Mouse (Mus musculus): ENCODE data around the gene Tlcd1. TPM values are rescaled to one million over a fixed set of nuclear protein-coding genes. Genes with fewer than 3 reads are reported as not detected.
"Not testable (repeated sequence)": the region's sequence is repeated elsewhere in the genome, so short reads cannot be mapped to it uniquely, and the experiment has no call there.

The Tlcd1 gene
- total RNA-seq (2021): 1 to 10 TPM; 1.9 to 2.4 TPM
- long read RNA-seq, experiment 1, partial matches to known transcripts: 1 of 3 reads
- long read RNA-seq, experiment 1, other reads (novel, unspliced or antisense): 1 of 3 reads
- long read RNA-seq, experiment 2, partial matches to known transcripts: 0 of 2 reads
- long read RNA-seq, experiment 2, other reads (novel, unspliced or antisense): 1 of 2 reads

DNA sequence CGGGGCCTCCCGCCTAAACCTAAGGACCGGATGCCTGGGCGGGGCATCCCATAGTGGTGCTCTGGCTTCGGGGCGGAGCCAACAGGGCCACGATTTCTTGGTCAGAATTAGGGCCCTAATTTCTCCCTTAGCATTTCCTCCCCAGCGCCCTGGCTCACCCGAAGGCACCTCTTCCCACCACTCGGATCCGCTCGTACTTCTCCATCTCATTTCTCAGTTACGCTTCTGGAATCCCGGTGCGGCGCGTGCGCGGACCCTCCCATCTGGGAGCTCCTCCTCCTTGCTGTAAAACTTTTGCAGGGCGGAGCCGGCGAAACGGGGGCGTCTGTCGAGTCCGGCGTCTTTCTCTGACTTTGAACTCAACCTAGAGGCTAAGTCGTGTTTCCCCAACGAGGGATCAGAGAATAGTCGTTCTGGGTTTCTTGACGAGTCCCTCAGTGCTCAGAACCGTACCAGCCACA is at the start of gene Tlcd1, which contains the start of gene Nek8:
Gene Tlcd1 (plus strand): TSS at position 310 of the 461 bp plus-strand sequence.
Gene Nek8 (minus strand): TSS at position 274 of the 461 bp plus-strand sequence.
- peak; percentile 88 for DNase-seq

- DNase-seq: no peak
Measured at GRCm38 (mm10) chr11:78126739-78127138, 49.8 kb upstream of the Tlcd1 start.

DNA sequence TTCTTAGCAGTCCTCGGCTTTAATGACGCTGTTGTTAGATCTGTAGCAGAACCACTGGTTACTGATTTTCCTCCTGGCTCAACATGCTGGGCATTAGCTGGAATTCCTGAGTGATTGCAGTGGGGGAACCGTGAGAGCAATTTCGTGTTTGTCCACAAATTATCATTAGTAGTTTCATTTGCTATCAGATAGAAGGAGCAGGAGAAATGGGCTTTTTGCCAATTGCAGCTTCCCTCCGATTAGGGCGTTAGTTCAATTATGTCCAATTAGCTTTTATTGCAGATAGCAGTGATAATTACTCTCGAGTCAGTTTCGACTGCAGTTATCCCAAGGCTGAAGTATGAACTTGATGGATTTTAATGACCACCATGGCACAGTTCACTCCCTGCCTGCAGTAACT is 47.1 kb upstream of the Tlcd1 start:
- DNase-seq: no peak

DNA sequence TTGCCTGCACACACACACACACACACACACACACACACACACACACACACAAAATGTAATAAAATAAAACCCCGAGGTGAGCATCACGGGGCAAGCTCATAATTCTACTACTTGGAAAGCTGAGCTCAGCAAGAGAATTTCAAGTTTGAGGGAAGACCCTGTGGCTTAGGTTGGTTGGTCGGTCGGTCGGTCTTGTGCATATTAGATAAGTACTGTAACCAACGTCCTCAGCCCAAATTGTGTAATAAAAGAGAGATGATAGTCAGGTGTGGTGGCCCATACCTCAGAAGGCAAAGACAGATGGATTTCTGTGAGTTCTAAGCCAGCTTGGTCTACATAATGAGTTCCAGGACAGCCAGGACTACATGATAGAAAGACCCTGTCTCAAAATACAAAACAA is 42.6 kb upstream of the Tlcd1 start:
- DNase-seq: no peak

- no peak for DNase-seq
Measured at GRCm38 (mm10) chr11:78134344-78134743, 42.2 kb upstream of the Tlcd1 start.

GRCm38 (mm10) chr11:78135314-78135713 is 41.2 kb upstream of the Tlcd1 start:
- DNase-seq: not testable (repeated sequence)

GRCm38 (mm10) chr11:78136132-78136531 is 40.4 kb upstream of the Tlcd1 start:
- DNase-seq: no peak

- no peak for DNase-seq
Measured at GRCm38 (mm10) chr11:78137584-78137983, 38.9 kb upstream of the Tlcd1 start.

DNA sequence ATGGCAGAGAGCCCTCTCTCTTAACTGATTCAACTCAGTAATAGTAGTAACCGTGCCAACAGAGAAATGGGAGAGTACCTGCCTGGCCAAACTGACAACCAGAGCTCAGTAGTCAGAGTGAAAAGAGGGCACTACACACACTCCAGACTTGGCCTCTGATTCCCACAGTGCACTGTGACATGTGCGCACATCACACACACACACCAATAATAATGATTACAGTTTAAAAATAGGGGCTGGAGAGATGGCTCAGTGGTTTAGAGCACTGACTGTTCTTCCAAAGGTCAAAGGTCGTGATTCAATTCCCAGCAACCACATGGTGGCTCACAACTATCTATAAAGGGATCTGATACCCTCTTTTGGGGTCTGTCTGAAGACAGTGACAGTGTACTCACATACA is 38.5 kb upstream of the Tlcd1 start:
- no peak for DNase-seq

GRCm38 (mm10) chr11:78140665-78141064 is 35.8 kb upstream of the Tlcd1 start:
- DNase-seq: no peak

DNA sequence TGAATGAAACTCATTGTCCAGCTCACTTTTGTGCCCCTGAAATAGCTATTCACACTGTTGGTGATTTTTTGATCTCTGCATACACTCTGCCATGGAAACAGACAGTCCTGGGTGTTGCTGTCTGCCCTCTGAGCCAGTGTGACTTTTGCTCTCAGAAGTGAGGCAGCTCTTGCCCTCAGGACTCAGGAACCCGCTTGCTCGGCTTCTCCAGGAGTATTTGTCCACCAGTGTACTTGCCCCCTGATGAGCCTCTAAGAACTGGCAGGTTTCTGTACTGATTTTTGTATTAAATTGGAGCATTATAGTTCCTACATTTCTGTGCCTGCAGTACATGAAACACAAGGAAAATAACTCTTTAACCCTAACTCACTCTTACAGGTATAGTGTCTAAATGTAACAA is 33.0 kb upstream of the Tlcd1 start:
- DNase-seq: no peak

- no peak for DNase-seq
Measured at GRCm38 (mm10) chr11:78146168-78146567, 30.3 kb upstream of the Tlcd1 start.

- DNase-seq: no peak
Measured at GRCm38 (mm10) chr11:78146707-78147543, 29.6 kb upstream of the Tlcd1 start.

DNA sequence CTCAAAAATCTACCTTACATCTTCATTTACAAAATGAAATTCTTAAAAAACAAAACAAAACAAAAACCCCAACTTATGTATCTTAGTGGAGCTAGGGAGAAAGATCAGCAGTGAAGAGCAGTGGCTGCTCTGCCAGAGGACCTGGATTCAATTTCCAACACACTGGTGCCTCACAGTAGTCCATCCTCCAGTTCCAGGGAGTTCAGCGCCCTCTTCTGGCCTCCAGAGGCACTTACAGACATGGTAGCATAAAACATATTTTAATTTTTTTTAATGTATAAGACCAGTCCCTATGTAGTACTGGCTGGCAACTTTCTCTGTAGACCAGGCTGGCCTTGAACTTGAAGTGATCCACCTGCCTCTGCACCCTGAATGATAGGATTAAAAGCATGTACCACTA is 25.4 kb upstream of the Tlcd1 start:
- DNase-seq: no peak

DNA sequence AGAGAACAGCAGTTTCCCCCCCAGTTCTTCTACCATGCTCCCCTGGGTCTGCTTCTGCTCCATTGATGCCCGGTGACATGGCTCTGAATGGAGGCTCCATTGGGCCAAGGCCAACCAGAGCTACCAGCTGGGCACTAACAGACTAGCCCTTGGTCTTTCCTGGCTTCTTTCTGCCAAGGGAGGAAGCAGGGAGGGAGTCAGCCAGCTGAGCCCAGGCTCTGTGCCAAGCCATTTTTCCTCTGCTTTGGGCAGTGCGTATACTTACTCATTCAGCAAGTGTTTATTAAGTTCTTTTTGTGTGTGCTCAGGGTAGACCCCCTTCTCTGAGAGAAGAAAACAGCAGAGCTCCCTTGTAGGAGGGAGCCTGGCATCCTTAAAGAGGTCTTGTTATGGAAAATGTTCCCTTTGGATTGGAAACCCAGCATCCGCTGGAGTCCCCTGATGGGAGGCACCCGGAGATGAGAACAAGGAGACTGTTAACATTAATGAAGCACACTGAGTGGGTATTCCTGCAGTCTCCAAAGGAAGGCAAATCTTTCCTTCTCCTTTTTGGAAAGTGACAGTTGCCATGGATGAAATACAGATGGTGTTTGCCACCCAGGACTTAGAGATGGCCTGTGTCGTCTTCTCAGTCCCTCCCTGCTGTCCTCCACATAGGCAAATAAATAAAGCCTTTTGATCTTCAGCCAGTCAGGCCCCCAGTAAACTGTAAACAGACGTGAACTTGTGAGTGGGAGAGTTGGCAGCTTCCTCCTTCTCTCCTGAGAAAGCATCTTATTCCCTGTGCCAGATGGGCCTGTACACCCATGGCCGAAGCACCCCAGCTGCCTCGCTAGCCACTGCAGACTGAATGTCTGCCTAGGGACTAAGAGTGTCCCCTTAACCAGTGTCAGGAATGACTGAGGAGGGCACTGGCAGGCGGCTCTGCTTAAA is 23.9 kb upstream of the Tlcd1 start:
- DNase-seq: peak; percentile 66

DNA sequence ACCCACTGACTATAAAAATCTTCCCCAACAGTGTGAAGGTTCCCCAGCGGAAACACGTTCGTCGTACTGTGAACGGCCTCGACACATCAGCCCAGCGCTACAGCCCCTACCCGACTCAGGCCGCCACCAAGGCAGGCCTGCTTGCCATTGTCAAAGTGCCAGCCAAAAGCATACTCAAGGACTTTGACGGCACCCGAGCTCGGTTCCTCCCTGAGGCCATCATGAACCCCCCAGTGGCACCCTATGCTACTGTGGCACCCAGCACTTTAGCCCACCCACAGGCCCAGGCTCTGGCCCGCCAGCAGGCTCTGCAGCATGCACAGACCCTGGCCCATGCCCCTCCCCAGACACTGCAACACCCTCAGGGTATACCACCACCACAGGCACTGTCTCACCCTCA is 22.7 kb upstream of the Tlcd1 start:
- DNase-seq: no peak

GRCm38 (mm10) chr11:78155674-78156073 is 20.8 kb upstream of the Tlcd1 start:
- no peak for DNase-seq

DNA sequence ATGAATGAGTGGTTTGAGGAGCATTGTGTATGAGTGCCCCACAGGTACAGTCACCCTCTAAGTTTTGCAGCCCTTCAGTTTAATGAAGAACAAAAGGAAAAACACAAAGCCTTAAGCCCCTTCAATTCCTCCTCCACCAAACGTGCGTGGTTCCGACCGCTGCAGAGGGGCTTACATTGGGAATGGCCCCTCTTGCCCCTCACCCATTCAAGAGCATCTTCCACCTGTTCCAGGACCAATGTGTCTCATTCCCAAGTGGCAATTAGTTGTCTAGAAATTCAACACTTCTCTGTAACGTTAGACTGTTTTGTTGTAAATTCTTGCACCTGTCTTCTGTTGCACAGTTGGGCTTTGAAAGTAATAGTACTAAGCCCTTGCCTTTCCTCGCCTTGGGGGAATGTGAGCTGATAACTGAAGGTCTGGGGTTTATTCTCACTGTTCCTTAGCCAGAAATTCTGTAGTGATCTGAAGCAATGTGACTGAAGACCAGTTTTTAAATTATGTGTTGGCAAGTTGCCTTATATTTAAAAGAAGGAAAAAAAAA is 20.3 kb upstream of the Tlcd1 start:
- DNase-seq: no peak

- DNase-seq: peak; percentile 62
Measured at GRCm38 (mm10) chr11:78159096-78159495, 17.4 kb upstream of the Tlcd1 start.

DNA sequence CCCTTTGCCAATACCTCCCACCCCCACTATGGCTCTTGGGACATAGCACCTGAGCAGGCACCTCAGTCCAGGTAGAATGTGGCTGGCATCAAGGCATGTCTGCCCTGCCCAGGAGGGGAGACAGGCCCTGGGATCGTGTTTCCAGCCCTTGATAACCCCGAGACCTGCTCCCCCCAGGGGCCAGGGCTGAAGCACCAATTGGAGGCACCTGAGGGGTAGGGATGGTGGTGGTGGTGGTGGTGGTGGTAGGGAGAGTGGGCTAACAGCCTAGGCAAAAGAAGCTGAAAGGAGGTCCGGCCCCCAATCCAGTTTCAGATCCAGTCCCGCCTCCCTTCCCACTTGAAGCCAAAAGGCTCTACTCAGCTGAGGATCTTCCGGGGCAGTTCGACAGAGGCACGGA is 17.0 kb upstream of the Tlcd1 start:
- DNase-seq: no peak

DNA sequence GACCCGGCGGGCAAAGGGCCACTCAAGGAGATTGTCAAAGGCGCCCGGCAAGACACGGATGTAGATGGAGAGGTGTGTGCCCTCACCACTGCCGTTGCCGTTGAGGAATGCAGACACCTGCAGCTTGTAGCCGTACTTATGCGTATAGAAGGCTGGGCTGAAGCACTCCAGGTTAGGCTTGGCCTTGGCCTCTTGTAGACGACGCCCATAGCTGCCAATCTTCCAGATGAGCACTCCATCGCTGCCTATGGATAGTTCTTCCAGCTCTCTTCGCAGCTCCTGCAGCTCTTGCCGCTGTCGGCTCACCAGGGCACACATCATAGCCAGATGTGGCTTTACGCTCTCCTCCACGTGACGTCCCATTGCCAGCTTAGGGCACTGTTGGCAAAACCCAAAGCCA is 16.3 kb upstream of the Tlcd1 start:
- DNase-seq: no peak

DNA sequence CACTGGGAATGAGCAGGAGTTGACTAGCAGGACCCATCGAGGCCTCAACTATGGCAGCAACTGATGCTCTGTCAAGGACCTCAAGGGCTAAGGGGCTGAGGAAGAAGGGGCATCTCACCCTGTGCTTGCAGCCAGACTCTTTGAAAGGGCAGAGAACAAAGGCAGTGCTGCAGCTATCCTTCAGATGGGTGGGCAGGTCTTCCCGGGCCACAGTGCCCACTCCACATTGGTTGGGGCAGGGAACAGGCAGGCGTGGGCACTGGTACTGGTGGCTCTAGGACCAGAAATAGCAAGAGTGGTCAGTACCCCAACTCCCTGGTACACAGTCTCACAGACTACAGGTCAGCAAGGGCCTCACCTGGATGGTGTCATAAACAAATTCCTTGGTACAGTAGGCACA is 15.8 kb upstream of the Tlcd1 start:
- DNase-seq: no peak

Measured in gastrocnemius, postnatal 25 days (tissue).